Mouse (Mus musculus) embryo, embryonic 10 days (tissue): ENCODE measurements around the gene Gm10217.
A peak's percentile ranks its signal among the peaks of the same experiment; 100 is the strongest.

Source experiments
- DNase-seq: peaks from one replicate; pipeline ENCODE4 v3.0.0-alpha.2; 2015; ENCODE audit warnings: low spot score

Gm10217 gene

GRCm38 (mm10) chr8:9863951-9864350 lies at the start of gene Gm10217:
Gm10217 (plus strand) TSS chr8:9864251.
- no peak for DNase-seq

- DNase-seq = no peak
Observed at GRCm38 (mm10) chr8:9824770-9825169, 39.3 kb upstream of the Gm10217 start.

DNA sequence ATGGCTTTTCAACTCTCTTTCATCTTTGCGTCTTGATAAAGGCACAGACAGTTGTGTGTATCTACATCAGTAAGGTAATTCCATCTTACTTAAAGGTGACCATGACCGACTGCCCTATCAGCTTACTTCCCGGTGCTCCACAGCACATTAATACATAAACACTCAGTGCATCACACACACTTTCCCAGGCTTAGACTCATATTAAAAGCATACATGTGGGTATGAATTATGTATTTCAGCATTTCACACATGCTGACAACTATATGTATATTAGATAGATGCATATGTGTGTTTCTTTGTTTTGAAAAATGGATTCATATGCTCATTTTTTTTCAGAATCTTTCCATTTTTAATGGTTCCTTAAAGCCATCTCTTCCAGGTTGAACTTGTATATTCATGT lies 23.8 kb upstream of the Gm10217 start:
- no peak for DNase-seq

GRCm38 (mm10) chr8:9859286-9859685 lies 4.8 kb upstream of the Gm10217 start:
- DNase-seq = peak; percentile 72

DNA sequence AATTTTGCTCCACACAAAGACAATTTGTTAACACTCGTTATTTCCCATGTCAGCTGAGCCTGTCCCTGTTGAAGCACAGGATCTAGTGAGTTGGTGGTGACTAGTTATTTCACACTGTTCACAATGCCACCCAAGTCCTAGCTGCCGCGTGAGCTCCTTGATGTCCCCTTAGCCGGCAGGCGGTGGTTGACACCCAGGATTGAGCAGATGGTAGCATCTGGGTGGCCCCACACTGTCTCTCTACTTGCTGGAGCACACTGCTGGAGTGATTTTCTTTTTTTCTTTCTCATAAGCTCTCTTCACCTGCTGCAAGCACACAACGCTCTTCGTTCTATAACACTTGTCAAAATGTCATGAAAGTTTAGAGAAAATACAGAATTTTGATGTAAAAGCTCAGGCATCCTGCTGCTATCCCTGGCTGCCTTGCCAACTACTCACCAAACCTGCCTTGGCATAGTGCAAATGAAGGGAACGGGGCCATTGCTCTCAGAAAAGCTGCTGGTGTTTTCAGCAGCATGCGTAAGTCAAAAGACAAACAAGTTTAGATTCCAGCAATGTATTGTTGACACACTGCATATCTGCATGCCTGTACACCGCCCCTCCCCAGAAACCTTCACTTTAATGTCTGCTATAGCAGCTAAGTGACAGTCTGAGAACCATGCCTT lies 3.4 kb upstream of the Gm10217 start:
- DNase-seq = no peak

- no peak for DNase-seq
Observed at GRCm38 (mm10) chr8:9865150-9865549, 1.1 kb downstream of the Gm10217 start.

DNA sequence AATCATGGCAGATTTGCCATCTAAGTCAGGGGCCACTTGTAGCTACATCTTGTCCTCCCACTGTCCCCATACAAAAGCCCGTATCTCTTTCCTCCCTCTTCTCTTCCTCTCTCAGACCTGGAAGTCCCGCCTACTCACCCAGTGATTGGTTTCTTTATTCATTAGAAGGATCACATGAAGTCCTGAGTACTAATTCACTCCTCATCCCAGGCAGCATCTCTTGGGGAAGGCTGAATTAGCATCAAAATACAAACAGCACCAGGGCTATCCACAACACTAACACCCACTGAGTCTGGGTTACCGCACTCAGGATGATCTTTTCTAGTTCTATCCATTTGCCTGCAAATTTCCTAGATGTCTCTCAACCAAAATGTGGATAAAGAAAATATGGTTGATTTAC lies 4.0 kb downstream of the Gm10217 start:
- no peak for DNase-seq

DNA sequence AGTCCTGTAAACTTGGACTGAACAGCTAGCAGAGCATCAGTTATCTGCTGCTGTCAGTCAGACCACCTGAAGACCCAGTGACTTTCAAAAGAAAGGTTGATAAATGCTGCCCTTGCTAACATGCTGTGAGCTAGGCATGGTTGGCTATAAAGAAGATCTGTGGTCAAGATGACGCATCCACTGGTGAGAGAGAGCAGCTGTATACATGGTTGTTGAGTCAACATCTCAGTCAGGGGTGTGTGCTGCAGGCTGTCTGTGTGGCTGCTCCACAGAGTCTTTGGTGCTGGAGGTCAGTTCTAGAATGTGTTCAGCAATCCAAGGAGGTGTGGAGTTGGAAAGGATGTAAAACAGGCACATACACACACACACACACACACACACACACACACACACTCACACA lies 12.2 kb downstream of the Gm10217 start:
- no peak for DNase-seq

GRCm38 (mm10) chr8:9879921-9880320 lies 15.9 kb downstream of the Gm10217 start:
- no peak for DNase-seq

GRCm38 (mm10) chr8:9886714-9887113 lies 22.7 kb downstream of the Gm10217 start:
- DNase-seq = no peak

- no peak for DNase-seq
Observed at GRCm38 (mm10) chr8:9899199-9899598, 35.1 kb downstream of the Gm10217 start.

GRCm38 (mm10) chr8:9899673-9900072 lies 35.6 kb downstream of the Gm10217 start:
- DNase-seq = peak; percentile 11
